15 mouse cellular contexts compared by ENCODE assay signal in the genomic region with DNA sequence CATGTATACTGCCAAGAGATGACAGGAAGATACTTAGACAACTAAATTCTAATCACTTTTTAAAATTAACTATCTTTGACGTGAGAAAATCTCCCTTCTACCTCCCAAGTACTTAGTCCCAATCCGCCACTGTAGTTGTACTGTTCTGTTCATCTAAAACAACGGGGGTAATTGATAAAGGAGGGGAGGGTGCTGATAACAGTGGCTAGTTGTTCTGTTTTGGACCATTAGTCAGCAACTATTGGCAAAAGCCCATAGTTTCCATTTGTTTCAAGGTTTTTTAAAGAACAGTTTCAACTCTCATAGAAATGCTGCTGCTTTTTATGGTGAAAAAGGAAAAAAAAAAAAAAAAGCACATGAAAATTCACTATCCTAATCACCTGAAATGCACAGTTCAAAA. TPM values are rescaled to one million over a fixed set of nuclear protein-coding genes. Genes with fewer than 3 reads are reported as not detected.
"Had no signal": no experiment of that assay in that cellular context is flagged by ENCODE, and none has a peak within 500 bp of the region (broad histone marks: within the 10 kb centered on the region; RNA-seq: fewer than 3 reads in every experiment).

No protein-coding gene starts in this region.

- H3K27me3 ChIP-seq: limb, embryonic 12.5 days; liver, embryonic 13.5 days; lung, embryonic 15.5 days; midbrain, embryonic 15.5 days; neural tube, embryonic 12.5 days had no signal

- H3K4me1 ChIP-seq: limb, embryonic 12.5 days had no signal

- H3K4me3 ChIP-seq: limb, embryonic 12.5 days; liver, embryonic 13.5 days; lung, embryonic 15.5 days; midbrain, embryonic 15.5 days; neural tube, embryonic 12.5 days had no signal

- H3K27ac ChIP-seq: limb, embryonic 12.5 days; lung, embryonic 15.5 days; midbrain, embryonic 15.5 days; neural tube, embryonic 12.5 days; stomach, postnatal 0 days had no signal

- ATAC-seq: liver, postnatal 0 days; midbrain, embryonic 15.5 days had no signal

- H3K36me3 ChIP-seq: limb, embryonic 12.5 days; liver, embryonic 13.5 days; lung, embryonic 15.5 days; midbrain, embryonic 15.5 days; neural tube, embryonic 12.5 days had no signal

- DNase-seq: kidney, postnatal 25 days; layer of hippocampus, adult 9-11 months; liver; liver, embryonic 13.5 days; liver, postnatal 0 days; lung, postnatal 14 days; thymus, adult 2 months; thymus, postnatal 25 days had no signal

- H3K9me3 ChIP-seq: liver, embryonic 13.5 days; lung, embryonic 15.5 days; midbrain, embryonic 15.5 days; neural tube, embryonic 12.5 days had no signal

- H3K4me2 ChIP-seq: limb, embryonic 12.5 days; lung, embryonic 15.5 days; midbrain, embryonic 15.5 days; neural tube, embryonic 12.5 days had no signal

- H3K9ac ChIP-seq: limb, embryonic 12.5 days; liver, embryonic 13.5 days; liver, postnatal 0 days; lung, embryonic 15.5 days; midbrain, embryonic 15.5 days; neural tube, embryonic 12.5 days had no signal

RNA-seq across cellular contexts. Expression of gene Fbxl13, which starts 58.3 kb away (rescaled TPM):
- total RNA-seq: monocyte, adult 5-6 weeks; neutrophil, adult 5-6 weeks had no signal
